Mouse (Mus musculus) erythroblast, embryonic 14.5 days (primary cell): ENCODE measurements at regions not wholly inside any gene's neighbourhood (a gene's known extent, or its start where the extent isn't known, plus 50 kb on each side); places are given as distances from the start of the nearest gene placed in this dataset.

Experiments
- GATA1 ChIP-seq: IDR thresholded peaks from 2 replicates; pipeline ENCODE4 v1.6.1; 2012; ENCODE audit warnings: low read length, inconsistent platforms, mixed read lengths
- TAL1 ChIP-seq: IDR thresholded peaks from 3 replicates; pipeline ENCODE4 v1.6.1; 2012; ENCODE audit warnings: low read length, inconsistent platforms, mixed read lengths

- TF ChIP-seq GATA1 (no peak), TAL1 (no peak)
Observed at GRCm38 (mm10) chr12:16145621-16146020, 328.9 kb upstream of the Trib2 start.
